Mouse (Mus musculus): ENCODE measurements around the gene Fam83c. TPM values are rescaled to one million over a fixed set of nuclear protein-coding genes. Genes with fewer than 3 reads are reported as not detected.

Gene Fam83c
- polyA plus RNA-seq, 1 experiment from 2014 or later: 0.19 TPM

DNA sequence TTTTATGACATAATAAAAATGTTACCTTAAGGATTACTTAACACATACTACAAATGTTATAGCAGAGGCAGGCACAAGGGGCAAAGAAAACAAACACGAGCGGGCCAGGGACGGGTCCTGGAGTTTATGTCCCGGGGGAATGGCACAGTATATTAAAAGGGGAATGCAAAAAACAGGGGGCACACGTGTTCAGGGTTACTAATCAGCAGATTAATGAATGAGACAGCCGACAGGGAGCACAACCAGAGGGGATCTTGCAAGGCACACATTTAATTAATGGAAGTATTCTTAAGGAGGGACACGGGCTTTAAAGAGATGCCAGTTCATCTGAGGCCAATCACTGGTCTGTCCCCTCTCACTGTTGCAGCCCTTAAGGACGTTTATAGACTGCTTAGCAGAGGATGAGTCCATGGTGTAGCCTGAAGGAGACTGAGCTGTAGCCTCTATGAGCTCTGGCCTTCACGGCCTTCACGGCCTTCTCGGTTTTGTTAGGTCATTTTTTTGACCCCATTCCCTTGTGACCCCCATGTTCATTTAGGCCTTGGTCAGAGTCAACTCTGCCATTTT is 28.7 kb upstream of the Fam83c start:
- no peaks in the 10 kb centered on the region for H3K27me3 ChIP-seq (ENCODE audit: control insufficient read depth, insufficient read depth, low read length)
- no peak overlapping the region for H3K4me2 ChIP-seq (replicated peaks; ENCODE audit: low read depth, low read length)
- ATAC-seq (ENCODE audit: low FRiP score) (peak; percentile 56; the same call in 1 of the 2 replicates), DNase-seq (ENCODE audit: low spot score) (peak; percentile 32)
- H3K9ac ChIP-seq (ENCODE audit: low read depth, low read length): no peak overlapping the region
- no peak overlapping the region for H3K4me3 ChIP-seq (ENCODE audit: low read depth, low read length)
- no peaks in the 10 kb centered on the region for H3K4me1 ChIP-seq (replicated peaks; ENCODE audit: control insufficient read depth, insufficient read depth, low read length)
- no peaks in the 10 kb centered on the region for H3K36me3 ChIP-seq (ENCODE audit: control insufficient read depth, insufficient read depth, low read length)
- 53% methylated on average over 11 of the region's 11 CpGs for WGBS
- 0 out of 2 replicates have a peak overlapping the region, but pooled peaks have one; percentile 39 for H3K27ac ChIP-seq (ENCODE audit: low read depth, low read length)
- no peaks in the 10 kb centered on the region for H3K9me3 ChIP-seq (ENCODE audit: control insufficient read depth, low read length)

GRCm38 (mm10) chr2:155862573-155863300 is 28.1 kb upstream of the Fam83c start:
- no peak overlapping the region for H3K9ac ChIP-seq (ENCODE audit: low read depth, low read length)
- DNase-seq (ENCODE audit: low spot score) (peak; percentile 24), ATAC-seq (ENCODE audit: low FRiP score) (peak; percentile 86)
- no peaks in the 10 kb centered on the region for H3K9me3 ChIP-seq (ENCODE audit: control insufficient read depth, low read length)
- no peak overlapping the region for H3K4me2 ChIP-seq (replicated peaks; ENCODE audit: low read depth, low read length)
- H3K36me3 ChIP-seq (ENCODE audit: control insufficient read depth, insufficient read depth, low read length): no peaks in the 10 kb centered on the region
- H3K27me3 ChIP-seq (ENCODE audit: control insufficient read depth, insufficient read depth, low read length): no peaks in the 10 kb centered on the region
- no peaks in the 10 kb centered on the region for H3K4me1 ChIP-seq (replicated peaks; ENCODE audit: control insufficient read depth, insufficient read depth, low read length)
- 71% methylated on average over 13 of the region's 13 CpGs for WGBS
- no peak overlapping the region for H3K4me3 ChIP-seq (ENCODE audit: low read depth, low read length)
- H3K27ac ChIP-seq (ENCODE audit: low read depth, low read length): peak overlapping the region; percentile 24; the same call in 1 of the 2 replicates

DNA sequence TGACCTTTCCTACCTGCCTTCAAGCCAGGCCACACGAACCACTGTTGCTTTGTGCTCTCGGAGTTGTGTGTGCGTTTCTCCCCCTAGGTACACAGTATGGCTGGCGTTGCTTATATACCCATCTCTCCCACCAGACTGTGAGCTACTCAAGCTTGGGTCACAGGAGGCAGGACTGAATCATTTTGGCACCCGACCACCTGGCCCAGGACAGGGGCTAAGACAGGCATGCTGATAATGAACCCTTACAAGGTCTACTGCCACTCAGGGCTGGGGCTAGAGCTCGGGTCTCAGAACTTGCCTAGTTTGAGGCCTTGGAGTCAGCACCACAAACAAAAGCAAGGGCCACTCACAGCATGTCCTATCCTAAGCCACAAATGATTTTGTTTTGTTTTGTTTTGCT is 26.9 kb upstream of the Fam83c start:
- Histone ChIP-seq H3K4me2 (replicated peaks; ENCODE audit: low read depth, low read length) (no peak overlapping the region), H3K4me1 (replicated peaks; ENCODE audit: control insufficient read depth, insufficient read depth, low read length) (no peaks in the 10 kb centered on the region), H3K4me3 (ENCODE audit: low read depth, low read length) (no peak overlapping the region), H3K9me3 (ENCODE audit: control insufficient read depth, low read length) (no peaks in the 10 kb centered on the region), H3K9ac (ENCODE audit: low read depth, low read length) (no peak overlapping the region), H3K27me3 (ENCODE audit: control insufficient read depth, insufficient read depth, low read length) (no peaks in the 10 kb centered on the region), H3K27ac (ENCODE audit: low read depth, low read length) (no peak overlapping the region), H3K36me3 (ENCODE audit: control insufficient read depth, insufficient read depth, low read length) (no peaks in the 10 kb centered on the region)
- DNase-seq (ENCODE audit: low spot score): no peak
- no peak for ATAC-seq (ENCODE audit: low FRiP score)
- WGBS: 97% methylated on average over 6 of the region's 6 CpGs

DNA sequence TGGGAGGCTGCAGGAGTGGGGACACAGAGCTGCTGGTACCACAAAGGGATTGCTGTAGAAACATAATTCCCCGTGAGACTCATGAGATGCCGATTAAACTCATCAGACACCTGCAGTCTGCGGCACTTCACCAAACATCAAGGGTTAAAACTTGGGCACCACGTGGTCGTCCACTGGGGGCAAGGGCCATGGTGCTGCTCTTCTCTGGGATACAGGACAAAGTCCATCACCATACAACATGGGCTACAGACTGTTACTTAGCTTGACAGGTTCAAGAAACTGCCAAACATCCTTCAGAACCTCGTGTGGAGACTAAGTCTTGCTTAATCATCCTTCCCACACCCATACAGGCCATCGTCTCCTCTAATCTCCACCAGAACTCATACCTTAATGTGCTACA is 25.4 kb upstream of the Fam83c start:
- no peaks in the 10 kb centered on the region for H3K4me1 ChIP-seq (replicated peaks; ENCODE audit: control insufficient read depth, insufficient read depth, low read length)
- WGBS: 90% methylated on average over 7 of the region's 7 CpGs
- no peak overlapping the region for H3K9ac ChIP-seq (ENCODE audit: low read depth, low read length)
- no peaks in the 10 kb centered on the region for H3K27me3 ChIP-seq (ENCODE audit: control insufficient read depth, insufficient read depth, low read length)
- H3K4me3 ChIP-seq (ENCODE audit: low read depth, low read length): no peak overlapping the region
- ATAC-seq (ENCODE audit: low FRiP score) (no peak), DNase-seq (ENCODE audit: low spot score) (no peak)
- no peaks in the 10 kb centered on the region for H3K9me3 ChIP-seq (ENCODE audit: control insufficient read depth, low read length)
- H3K36me3 ChIP-seq (ENCODE audit: control insufficient read depth, insufficient read depth, low read length): no peaks in the 10 kb centered on the region
- no peak overlapping the region for H3K4me2 ChIP-seq (replicated peaks; ENCODE audit: low read depth, low read length)
- no peak overlapping the region for H3K27ac ChIP-seq (ENCODE audit: low read depth, low read length)

DNA sequence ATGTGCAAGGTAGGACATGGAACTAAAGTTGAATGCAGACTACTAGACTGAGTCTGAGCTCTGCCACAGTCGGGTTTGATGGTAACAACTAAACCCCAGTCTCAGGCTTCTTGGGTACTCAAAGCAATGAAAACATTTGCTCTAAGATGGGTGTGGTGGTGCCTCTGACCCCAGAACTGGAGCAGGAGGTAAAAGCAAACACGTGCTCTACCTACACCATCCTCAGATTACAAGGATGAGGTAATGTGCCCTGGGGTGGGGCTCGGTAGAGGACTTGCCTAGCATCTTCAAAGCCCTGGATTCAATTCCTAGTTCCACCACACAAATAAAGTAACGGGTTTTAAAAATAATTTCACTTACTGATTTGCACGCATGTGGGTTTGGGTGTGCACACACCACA is 17.9 kb upstream of the Fam83c start:
- H3K27ac ChIP-seq (ENCODE audit: low read depth, low read length): no peak overlapping the region
- H3K9me3 ChIP-seq (ENCODE audit: control insufficient read depth, low read length): no peaks in the 10 kb centered on the region
- WGBS: 88% methylated on average over 5 of the region's 5 CpGs
- no peak for ATAC-seq (ENCODE audit: low FRiP score)
- no peak overlapping the region for H3K4me2 ChIP-seq (replicated peaks; ENCODE audit: low read depth, low read length)
- no peak overlapping the region for H3K9ac ChIP-seq (ENCODE audit: low read depth, low read length)
- H3K4me1 ChIP-seq (replicated peaks; ENCODE audit: control insufficient read depth, insufficient read depth, low read length): no peaks in the 10 kb centered on the region
- H3K4me3 ChIP-seq (ENCODE audit: low read depth, low read length): no peak overlapping the region
- DNase-seq (ENCODE audit: low spot score): no peak
- H3K36me3 ChIP-seq (ENCODE audit: control insufficient read depth, insufficient read depth, low read length): no peaks in the 10 kb centered on the region
- no peaks in the 10 kb centered on the region for H3K27me3 ChIP-seq (ENCODE audit: control insufficient read depth, insufficient read depth, low read length)

DNA sequence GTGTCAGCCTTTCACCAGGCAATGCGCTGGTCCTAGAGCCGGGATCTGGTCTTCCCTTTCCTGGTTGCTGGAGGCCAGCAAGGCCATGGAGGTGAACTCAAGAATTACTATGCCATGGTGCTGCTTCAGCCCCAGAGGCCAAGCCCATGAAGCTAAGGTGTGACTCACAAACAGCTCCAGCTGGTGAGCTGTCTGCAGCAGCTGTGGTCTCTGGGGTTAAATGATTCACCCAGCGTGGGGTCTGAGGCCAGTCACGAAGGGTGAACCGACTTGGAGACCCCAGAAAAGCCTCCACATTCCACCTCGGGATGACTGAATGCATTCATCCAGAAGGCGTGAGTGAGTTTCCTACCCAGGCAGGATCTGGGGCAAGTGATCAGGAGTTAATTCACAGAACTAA is 15.5 kb upstream of the Fam83c start:
- 81% methylated on average over 7 of the region's 7 CpGs for WGBS
- H3K36me3 ChIP-seq (ENCODE audit: control insufficient read depth, insufficient read depth, low read length): no peaks in the 10 kb centered on the region
- no peak for ATAC-seq (ENCODE audit: low FRiP score)

DNA sequence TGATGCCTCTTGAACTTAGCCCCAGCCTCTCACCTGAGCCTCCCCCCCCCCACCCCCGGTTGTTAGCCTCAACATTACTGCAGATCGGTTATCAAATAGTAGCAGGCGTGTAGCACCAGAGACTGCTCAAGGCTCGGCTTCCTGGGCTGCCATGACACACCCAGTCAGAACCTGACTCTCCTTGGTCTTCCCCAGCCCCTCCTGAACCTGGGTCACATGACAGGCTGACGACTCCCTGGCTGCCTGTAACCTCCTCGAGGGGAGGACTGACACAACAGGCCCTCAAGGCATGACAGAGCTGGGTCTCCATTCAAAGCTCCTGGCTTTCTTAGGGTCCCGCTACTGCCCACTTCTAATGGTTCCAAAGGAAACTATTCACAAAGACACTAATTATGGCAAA is 14.8 kb upstream of the Fam83c start:
- no peak overlapping the region for H3K4me2 ChIP-seq (replicated peaks; ENCODE audit: low read depth, low read length)
- no peak overlapping the region for H3K27ac ChIP-seq (ENCODE audit: low read depth, low read length)
- H3K9me3 ChIP-seq (ENCODE audit: control insufficient read depth, low read length): no peaks in the 10 kb centered on the region
- DNase-seq (ENCODE audit: low spot score): no peak
- no peak for ATAC-seq (ENCODE audit: low FRiP score)
- no peaks in the 10 kb centered on the region for H3K27me3 ChIP-seq (ENCODE audit: control insufficient read depth, insufficient read depth, low read length)
- no peak overlapping the region for H3K9ac ChIP-seq (ENCODE audit: low read depth, low read length)
- no peaks in the 10 kb centered on the region for H3K4me1 ChIP-seq (replicated peaks; ENCODE audit: control insufficient read depth, insufficient read depth, low read length)
- H3K4me3 ChIP-seq (ENCODE audit: low read depth, low read length): no peak overlapping the region
- no peaks in the 10 kb centered on the region for H3K36me3 ChIP-seq (ENCODE audit: control insufficient read depth, insufficient read depth, low read length)
- 84% methylated on average over 7 of the region's 7 CpGs for WGBS

More for the DNA sequence above, 15.5 kb upstream of the Fam83c start:
- H3K9ac ChIP-seq (ENCODE audit: low read depth, low read length): no peak overlapping the region
- H3K9me3 ChIP-seq (ENCODE audit: control insufficient read depth, low read length): no peaks in the 10 kb centered on the region
- H3K4me1 ChIP-seq (replicated peaks; ENCODE audit: control insufficient read depth, insufficient read depth, low read length): no peaks in the 10 kb centered on the region
- no peak overlapping the region for H3K4me2 ChIP-seq (replicated peaks; ENCODE audit: low read depth, low read length)
- no peaks in the 10 kb centered on the region for H3K27me3 ChIP-seq (ENCODE audit: control insufficient read depth, insufficient read depth, low read length)
- H3K27ac ChIP-seq (ENCODE audit: low read depth, low read length): no peak overlapping the region
- no peak for DNase-seq (ENCODE audit: low spot score)
- H3K4me3 ChIP-seq (ENCODE audit: low read depth, low read length): no peak overlapping the region

- DNase-seq (ENCODE audit: low spot score): peak; percentile 87
- Histone ChIP-seq H3K4me1 (replicated peaks; ENCODE audit: control insufficient read depth, insufficient read depth, low read length) (no peaks in the 10 kb centered on the region), H3K36me3 (ENCODE audit: control insufficient read depth, insufficient read depth, low read length) (no peaks in the 10 kb centered on the region), H3K27ac (ENCODE audit: low read depth, low read length) (no peak overlapping the region), H3K4me2 (replicated peaks; ENCODE audit: low read depth, low read length) (no peak overlapping the region), H3K9ac (ENCODE audit: low read depth, low read length) (no peak overlapping the region), H3K27me3 (ENCODE audit: control insufficient read depth, insufficient read depth, low read length) (no peaks in the 10 kb centered on the region), H3K9me3 (ENCODE audit: control insufficient read depth, low read length) (no peaks in the 10 kb centered on the region), H3K4me3 (ENCODE audit: low read depth, low read length) (no peak overlapping the region)
- ATAC-seq (ENCODE audit: low FRiP score): peak; percentile 60; the same call in 1 of the 2 replicates
- whole genome bisulfite sequencing: 39% methylated on average over 6 of the region's 6 CpGs
These were observed 13.6 kb upstream of the Fam83c start for GRCm38 (mm10) chr2:155848291-155848690.

DNA sequence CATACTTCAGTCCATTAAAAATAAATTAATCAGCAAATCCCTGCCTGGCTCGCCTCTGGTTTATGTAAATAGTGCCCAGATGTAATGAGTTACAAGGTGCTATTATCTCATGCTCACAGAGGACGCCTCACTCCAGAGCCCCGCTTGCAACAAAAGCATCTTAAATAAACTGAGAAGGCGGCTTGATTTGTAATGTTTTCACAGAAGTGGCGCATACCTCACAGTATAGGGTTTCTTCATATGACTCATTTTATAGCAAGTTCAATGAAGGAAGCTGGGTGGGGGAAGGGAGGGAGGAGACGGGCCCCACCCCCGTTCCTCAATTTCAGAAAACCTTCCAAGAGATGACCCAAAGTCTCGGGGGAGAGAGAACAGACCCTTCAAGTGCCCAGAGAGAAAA is 12.3 kb upstream of the Fam83c start:
- no peaks in the 10 kb centered on the region for H3K27me3 ChIP-seq (ENCODE audit: control insufficient read depth, insufficient read depth, low read length)
- 90% methylated on average over 8 of the region's 8 CpGs for WGBS
- no peak overlapping the region for H3K27ac ChIP-seq (ENCODE audit: low read depth, low read length)
- H3K9me3 ChIP-seq (ENCODE audit: control insufficient read depth, low read length): no peaks in the 10 kb centered on the region
- no peak overlapping the region for H3K4me3 ChIP-seq (ENCODE audit: low read depth, low read length)
- H3K9ac ChIP-seq (ENCODE audit: low read depth, low read length): no peak overlapping the region
- H3K4me1 ChIP-seq (replicated peaks; ENCODE audit: control insufficient read depth, insufficient read depth, low read length): no peaks in the 10 kb centered on the region
- ATAC-seq (ENCODE audit: low FRiP score): no peak
- no peak for DNase-seq (ENCODE audit: low spot score)
- H3K36me3 ChIP-seq (ENCODE audit: control insufficient read depth, insufficient read depth, low read length): no peaks in the 10 kb centered on the region
- no peak overlapping the region for H3K4me2 ChIP-seq (replicated peaks; ENCODE audit: low read depth, low read length)
